Mouse (Mus musculus): ENCODE results near the gene Gm29289. TPM values are rescaled to one million over a fixed set of nuclear protein-coding genes. Genes with fewer than 3 reads are reported as not detected.
"Not testable (repeated sequence)": the region's sequence is repeated elsewhere in the genome, so short reads cannot be mapped to it uniquely, and the experiment has no call there.

Gm29289 gene
- not detected in 2 replicates for polyA plus RNA-seq (2015; fragmentation: Nextera tagmentation; extraction: Ambion mirVana)

- WGBS (ENCODE audit: insufficient replicate concordance), result no CpG with 5 or more reads among the region's 9 CpGs
- H3K4me2 ChIP-seq (ENCODE audit: low read depth, low read length); H3K9me3 ChIP-seq (replicated peaks; ENCODE audit: control insufficient read depth, low read length); H3K9ac ChIP-seq (ENCODE audit: low read depth, low read length); H3K27ac ChIP-seq (ENCODE audit: low read length); ATAC-seq (ENCODE audit: low read depth); H3K4me3 ChIP-seq (ENCODE audit: low read depth, low read length); H3K27me3 ChIP-seq (ENCODE audit: control insufficient read depth, insufficient read depth, low read depth, low read length); H3K36me3 ChIP-seq (ENCODE audit: control insufficient read depth, insufficient read depth); H3K4me1 ChIP-seq (ENCODE audit: control insufficient read depth, low read depth, low read length): not testable (repeated sequence)
Observed at GRCm38 (mm10) chrY:2932282-2932681, at the start of gene Gm29289. Gene Gm29289, plus strand, starts transcription at chrY:2932582.

GRCm38 (mm10) chrY:2900689-2901088 lies 31.7 kb upstream of the Gm29289 start, which contains the start of gene Gm10352:
Gene Gm10352, plus strand, starts transcription at chrY:2900989.
- H3K9ac ChIP-seq (ENCODE audit: low read depth, low read length); ATAC-seq (ENCODE audit: low read depth); H3K4me2 ChIP-seq (ENCODE audit: low read depth, low read length); H3K27ac ChIP-seq (ENCODE audit: low read length); H3K36me3 ChIP-seq (ENCODE audit: control insufficient read depth, insufficient read depth); H3K4me3 ChIP-seq (ENCODE audit: low read depth, low read length); H3K27me3 ChIP-seq (ENCODE audit: control insufficient read depth, insufficient read depth, low read depth, low read length); H3K9me3 ChIP-seq (replicated peaks; ENCODE audit: control insufficient read depth, low read length); H3K4me1 ChIP-seq (ENCODE audit: control insufficient read depth, low read depth, low read length): not testable (repeated sequence)
- no CpG with 5 or more reads among the region's 9 CpGs for WGBS (ENCODE audit: insufficient replicate concordance)

Other genes starting within 250 kb of the Gm29289 start
- gene H2al2b, start 211.9 kb upstream of the Gm29289 start, polyA plus RNA-seq (2015; fragmentation: Nextera tagmentation; extraction: Ambion mirVana), result not detected in 2 replicates
- not detected in 2 replicates for gene Gm4064, start 136.4 kb upstream of the Gm29289 start, polyA plus RNA-seq (2015; fragmentation: Nextera tagmentation; extraction: Ambion mirVana)
- not detected in 2 replicates for gene Rbmy, start 101.9 kb upstream of the Gm29289 start, polyA plus RNA-seq (2015; fragmentation: Nextera tagmentation; extraction: Ambion mirVana)
- gene Gm10256, start 101.9 kb upstream of the Gm29289 start, polyA plus RNA-seq (2015; fragmentation: Nextera tagmentation; extraction: Ambion mirVana), result not detected in 2 replicates
- not detected in 2 replicates for gene Gm10352, start 31.6 kb upstream of the Gm29289 start, polyA plus RNA-seq (2015; fragmentation: Nextera tagmentation; extraction: Ambion mirVana)

All from liver, embryonic 16.5 days (tissue).